In the genomic region with DNA sequence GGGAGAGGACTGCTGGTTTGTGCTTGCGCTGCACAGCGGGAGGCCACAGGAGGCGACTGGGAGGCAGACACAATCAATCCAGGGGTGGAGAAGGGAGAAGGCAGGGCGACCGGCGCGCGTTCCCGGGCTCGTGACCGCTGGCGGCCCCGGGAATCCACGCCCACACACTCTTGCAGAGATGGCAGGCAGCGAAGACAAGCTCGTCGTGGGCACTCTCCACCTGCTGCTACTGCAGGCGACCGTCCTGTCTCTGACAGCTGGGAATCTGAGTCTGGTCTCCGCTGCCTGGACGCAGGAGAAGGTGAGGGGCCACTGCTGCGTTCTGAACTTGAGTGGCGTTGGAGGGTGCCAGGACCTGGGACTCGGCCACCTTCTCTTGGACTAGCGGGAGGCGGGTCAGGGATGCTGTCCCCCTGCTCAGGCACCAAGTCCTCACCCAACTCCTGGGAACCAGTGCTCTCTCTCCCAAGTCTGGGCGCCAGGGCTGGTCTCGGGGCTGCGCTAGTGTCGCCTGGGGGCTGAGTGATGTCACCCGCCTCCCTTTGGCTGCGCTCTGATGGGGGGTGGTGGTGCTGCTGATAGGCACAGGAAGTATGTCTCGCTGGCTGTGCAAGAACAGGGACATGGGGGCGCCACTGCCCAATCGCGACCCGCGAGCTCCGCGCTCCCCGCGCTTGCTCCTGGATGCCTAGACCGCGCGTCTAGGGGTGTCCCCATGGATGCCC, we compare ENCODE assay signal across 7 mouse cellular contexts. TPM values are rescaled to one million over a fixed set of nuclear protein-coding genes. Genes with fewer than 3 reads are reported as not detected.
DNase-seq lines count a peak whose midpoint lies in the region; ATAC-seq and TF ChIP-seq lines count a peak whose summit lies in the region.

No protein-coding gene starts in this region.

- no peak for TF ChIP-seq POLR2A in heart, adult 2 months (IDR thresholded peaks at IDR 0.05; ENCODE audit: insufficient read depth, low read depth, low read length)
- no peak for TF ChIP-seq POLR2A in kidney, adult 2 months (IDR thresholded peaks at IDR 0.05; ENCODE audit: low read depth, low read length)

- peak overlapping the region; percentile 76 for H3K4me3 ChIP-seq in embryonic facial prominence, embryonic 10.5 days
- peak overlapping the region; percentile 58 for H3K4me3 ChIP-seq in heart, adult 2 months
- H3K4me3 ChIP-seq in kidney, adult 2 months (ENCODE audit: insufficient read depth, low read depth, low read length), result peak overlapping the region; percentile 52
- peak overlapping the region; percentile 57 for H3K4me3 ChIP-seq in limb, embryonic 13.5 days
- H3K4me3 ChIP-seq in midbrain, embryonic 14.5 days (replicated peaks; ENCODE audit: low read depth, low read length), result peak overlapping the region; percentile 63

- peak overlapping the region; percentile 98 for H3K4me2 ChIP-seq in limb, embryonic 13.5 days (replicated peaks)
- peak overlapping the region; percentile 88 for H3K4me2 ChIP-seq in midbrain, embryonic 14.5 days (ENCODE audit: low read length)

- peak; percentile 28 for TF ChIP-seq CTCF in heart, adult 2 months (IDR thresholded peaks at IDR 0.05)
- no peak; the same call in 1 of the 2 replicates for TF ChIP-seq CTCF in kidney, adult 2 months (conservative IDR thresholded peaks at IDR 0.05; ENCODE audit: insufficient read depth, insufficient read length, low read depth, low read length)

- H3K9ac ChIP-seq in heart, adult 2 months (ENCODE audit: low read depth, low read length), result peak overlapping the region; percentile 43; the same call in 1 of the 2 replicates
- H3K9ac ChIP-seq in limb, embryonic 13.5 days, result peak overlapping the region; percentile 63
- peak overlapping the region; percentile 70 for H3K9ac ChIP-seq in midbrain, embryonic 14.5 days (replicated peaks; ENCODE audit: low read length)

- TF ChIP-seq EP300 in heart, adult 2 months (IDR thresholded peaks at IDR 0.05; ENCODE audit: insufficient read depth, low read depth, low read length), result no peak

- under 1% methylated on average over 45 of the region's 45 CpGs for WGBS in embryonic facial prominence, embryonic 10.5 days
- WGBS in heart, adult 2 months, result under 1% methylated on average over 45 of the region's 45 CpGs
- WGBS in kidney, adult 2 months, result under 1% methylated on average over 45 of the region's 45 CpGs
- under 1% methylated on average over 45 of the region's 45 CpGs for WGBS in limb, embryonic 13.5 days
- under 1% methylated on average over 45 of the region's 45 CpGs for WGBS in midbrain, embryonic 14.5 days

- peaks cover 14% of the 10 kb centered on the region for H3K4me1 ChIP-seq in embryonic facial prominence, embryonic 10.5 days
- no peaks in the 10 kb centered on the region for H3K4me1 ChIP-seq in heart, adult 2 months (ENCODE audit: control insufficient read depth, insufficient read depth, low read length)
- no peaks in the 10 kb centered on the region for H3K4me1 ChIP-seq in kidney, adult 2 months (ENCODE audit: control insufficient read depth, insufficient read depth, low read length)
- no peaks in the 10 kb centered on the region; the same call in 1 of the 2 replicates for H3K4me1 ChIP-seq in limb, embryonic 13.5 days
- 0 out of 2 replicates have a peak, but pooled peaks cover 2% of the 10 kb centered on the region for H3K4me1 ChIP-seq in midbrain, embryonic 14.5 days (ENCODE audit: control insufficient read depth, insufficient read depth, low read length)

- intact Hi-C loops in heart, adult 2 months (cut with DNase I), result no loop called here

- H3K27ac ChIP-seq in embryonic facial prominence, embryonic 10.5 days (replicated peaks), result peak overlapping the region; percentile 55
- no peak overlapping the region for H3K27ac ChIP-seq in heart, adult 2 months
- H3K27ac ChIP-seq in kidney, adult 2 months (ENCODE audit: insufficient read depth, low read depth, low read length), result no peak overlapping the region
- H3K27ac ChIP-seq in limb, embryonic 13.5 days, result no peak overlapping the region
- peak overlapping the region; percentile 84 for H3K27ac ChIP-seq in midbrain, embryonic 14.5 days (replicated peaks; ENCODE audit: low read depth, low read length)

- H3K27me3 ChIP-seq in embryonic facial prominence, embryonic 10.5 days (replicated peaks; ENCODE audit: low read depth, poor library complexity, severe bottlenecking), result peaks cover 37% of the 10 kb centered on the region
- H3K27me3 ChIP-seq in heart, adult 2 months (ENCODE audit: control insufficient read depth, insufficient read depth, low read length), result 0 out of 2 replicates have a peak, but pooled peaks cover 2% of the 10 kb centered on the region
- H3K27me3 ChIP-seq in kidney, adult 2 months (replicated peaks; ENCODE audit: control insufficient read depth, insufficient read depth, low read length), result no peaks in the 10 kb centered on the region
- H3K27me3 ChIP-seq in limb, embryonic 13.5 days, result peaks cover 29% of the 10 kb centered on the region
- H3K27me3 ChIP-seq in midbrain, embryonic 14.5 days (ENCODE audit: control insufficient read depth, insufficient read depth, low read length), result no peaks in the 10 kb centered on the region

- H3K9me3 ChIP-seq in embryonic facial prominence, embryonic 10.5 days, result no peaks in the 10 kb centered on the region
- no peaks in the 10 kb centered on the region for H3K9me3 ChIP-seq in limb, embryonic 13.5 days
- no peaks in the 10 kb centered on the region for H3K9me3 ChIP-seq in midbrain, embryonic 14.5 days (ENCODE audit: control insufficient read depth, low read length)

- H3K36me3 ChIP-seq in embryonic facial prominence, embryonic 10.5 days (replicated peaks), result no peaks in the 10 kb centered on the region
- H3K36me3 ChIP-seq in heart, adult 2 months (ENCODE audit: control insufficient read depth, insufficient read depth, low read length), result no peaks in the 10 kb centered on the region
- H3K36me3 ChIP-seq in kidney, adult 2 months (ENCODE audit: control insufficient read depth, insufficient read depth, low read length), result no peaks in the 10 kb centered on the region
- no peaks in the 10 kb centered on the region for H3K36me3 ChIP-seq in limb, embryonic 13.5 days
- no peaks in the 10 kb centered on the region for H3K36me3 ChIP-seq in midbrain, embryonic 14.5 days (ENCODE audit: control insufficient read depth, insufficient read depth, low read length)

- ATAC-seq in limb, embryonic 13.5 days (ENCODE audit: low FRiP score, low read depth), result peak; percentile 64
- ATAC-seq in midbrain, embryonic 14.5 days (ENCODE audit: low FRiP score, low TSS enrichment), result peak; percentile 93

- DNase-seq in adrenal gland, postnatal 25 days, result peak; percentile 67
- DNase-seq in embryonic facial prominence, embryonic 10.5 days (ENCODE audit: low spot score), result peak; percentile 81
- peak; percentile 71 to 74 for DNase-seq in heart, adult 2 months
- DNase-seq in kidney, adult 2 months, result peak; percentile 48
- peak; percentile 85 for DNase-seq in midbrain, embryonic 14.5 days
- DNase-seq in spleen, postnatal 10 days (ENCODE audit: low spot score in 2 of 2), result peak; percentile 10 to 46

- no peaks in the 10 kb centered on the region for H3K79me2 ChIP-seq in heart, adult 2 months (replicated peaks; ENCODE audit: control insufficient read depth, insufficient read depth, low read length)

RNA-seq across cellular contexts. Expression of a gene that starts 0.5 kb away (rescaled TPM):
- total RNA-seq in adrenal gland, postnatal 25 days (2021), result 4.5 and 7.0 TPM in 2 replicates
- 2.9 and 3.6 TPM in 2 replicates for polyA plus RNA-seq in embryonic facial prominence, embryonic 10.5 days (2016; fragmentation: Nextera tagmentation; extraction: Ambion mirVana)
- total RNA-seq in heart, adult 2 months (2021), result 1 to 10 TPM; 5.0 to 5.1 TPM
- polyA plus RNA-seq in heart, adult 2 months (2012; rRNA removed), result 4.7 and 10.6 TPM in 2 replicates
- polyA plus RNA-seq in kidney, adult 2 months (2012; rRNA removed), result 2.3 and 2.7 TPM in 2 replicates
- 4.1 and 5.7 TPM in 2 replicates for polyA plus RNA-seq in limb, embryonic 13.5 days (2015; fragmentation: Nextera tagmentation; extraction: Ambion mirVana)
- polyA plus RNA-seq in midbrain, embryonic 14.5 days (2014; fragmentation: Nextera tagmentation; extraction: Ambion mirVana), result 21.1 and 26.1 TPM in 2 replicates

RNA-seq across cellular contexts. Expression of a gene that starts 31.6 kb away (rescaled TPM):
- total RNA-seq in adrenal gland, postnatal 25 days (2021), result 32.9 and 40.0 TPM in 2 replicates
- 52.4 and 54.3 TPM in 2 replicates for polyA plus RNA-seq in embryonic facial prominence, embryonic 10.5 days (2016; fragmentation: Nextera tagmentation; extraction: Ambion mirVana)
- 10 to 100 TPM; 16.3 to 16.6 TPM for total RNA-seq in heart, adult 2 months (2021)
- 6.9 and 12.2 TPM in 2 replicates for polyA plus RNA-seq in heart, adult 2 months (2012; rRNA removed)
- 9.4 and 10.3 TPM in 2 replicates for polyA plus RNA-seq in kidney, adult 2 months (2012; rRNA removed)
- 44.2 and 48.2 TPM in 2 replicates for polyA plus RNA-seq in limb, embryonic 13.5 days (2015; fragmentation: Nextera tagmentation; extraction: Ambion mirVana)
- polyA plus RNA-seq in midbrain, embryonic 14.5 days (2014; fragmentation: Nextera tagmentation; extraction: Ambion mirVana), result 9.1 and 19.7 TPM in 2 replicates

Comparison
In these comparisons a context has a peak if more than half of its experiments do, and no peak if none do; other contexts are left out.
1. DNase-seq: peak in every context shown above with its lines; median percentile 85 in midbrain, embryonic 14.5 days; 81 in embryonic facial prominence, embryonic 10.5 days; 72 in heart, adult 2 months; 67 in adrenal gland, postnatal 25 days; 48 in kidney, adult 2 months; 28 in spleen, postnatal 10 days.
2. H3K27ac ChIP-seq: peak in embryonic facial prominence, embryonic 10.5 days (single experiment) and midbrain, embryonic 14.5 days (single experiment); none in heart, adult 2 months (single experiment), kidney, adult 2 months (single experiment) and limb, embryonic 13.5 days (single experiment).
3. Peak in every context shown above with its lines, with median percentiles within 50 percentile points of each other: H3K4me3 ChIP-seq and H3K9ac ChIP-seq.